In genomic region chr9:94424438-94425135, GRCm38 (mm10) we compare ENCODE assay signal across 25 mouse cellular contexts.
DNase-seq lines count a peak whose midpoint lies in the region; ATAC-seq and TF ChIP-seq lines count a peak whose summit lies in the region.
"Had no signal": no experiment of that assay in that cellular context is flagged by ENCODE, and none has a peak within 500 bp of the region (broad histone marks: within the 10 kb centered on the region; RNA-seq: fewer than 3 reads in every experiment).

No protein-coding gene starts in this region.

- no peaks in the 10 kb centered on the region for H3K27me3 ChIP-seq in embryonic facial prominence, embryonic 14.5 days (replicated peaks; ENCODE audit: control insufficient read depth, insufficient read depth, low read length)
- H3K27me3 ChIP-seq in embryonic facial prominence, embryonic 10.5 days (replicated peaks; ENCODE audit: low read depth, poor library complexity, severe bottlenecking), result no peaks in the 10 kb centered on the region
- H3K27me3 ChIP-seq in midbrain, embryonic 13.5 days, result no peaks in the 10 kb centered on the region
- H3K27me3 ChIP-seq in midbrain, postnatal 0 days (ENCODE audit: insufficient read depth, low read length), result no peaks in the 10 kb centered on the region
- no peaks in the 10 kb centered on the region for H3K27me3 ChIP-seq in midbrain, embryonic 15.5 days (replicated peaks)
- no peaks in the 10 kb centered on the region for H3K27me3 ChIP-seq in stomach, postnatal 0 days (ENCODE audit: control insufficient read depth, insufficient read depth, low read length)
- H3K27me3 ChIP-seq: forebrain, embryonic 12.5 days; heart, embryonic 13.5 days; limb, embryonic 13.5 days; liver, embryonic 12.5 days had no signal

- TF ChIP-seq CTCF in midbrain, postnatal 0 days (IDR thresholded peaks at IDR 0.05), result no peak
- TF ChIP-seq CTCF in stomach, postnatal 0 days (IDR thresholded peaks at IDR 0.05; ENCODE audit: low read depth), result no peak

- H3K9ac ChIP-seq in embryonic facial prominence, embryonic 14.5 days (ENCODE audit: low read depth, low read length), result no peak overlapping the region
- H3K9ac ChIP-seq in midbrain, embryonic 13.5 days (replicated peaks), result no peak overlapping the region
- H3K9ac ChIP-seq in midbrain, postnatal 0 days (replicated peaks; ENCODE audit: low read length, poor library complexity, severe bottlenecking), result no peak overlapping the region
- H3K9ac ChIP-seq in midbrain, embryonic 15.5 days, result no peak overlapping the region
- H3K9ac ChIP-seq in stomach, postnatal 0 days (ENCODE audit: low read length), result no peak overlapping the region
- H3K9ac ChIP-seq: forebrain, embryonic 12.5 days; heart, embryonic 13.5 days; limb, embryonic 13.5 days; liver, embryonic 12.5 days had no signal

- H3K36me3 ChIP-seq in embryonic facial prominence, embryonic 14.5 days (ENCODE audit: control insufficient read depth, insufficient read depth, low read length), result no peaks in the 10 kb centered on the region
- H3K36me3 ChIP-seq in embryonic facial prominence, embryonic 10.5 days (replicated peaks), result no peaks in the 10 kb centered on the region
- no peaks in the 10 kb centered on the region for H3K36me3 ChIP-seq in midbrain, embryonic 13.5 days
- no peaks in the 10 kb centered on the region for H3K36me3 ChIP-seq in midbrain, postnatal 0 days (ENCODE audit: insufficient read depth, low read length)
- no peaks in the 10 kb centered on the region for H3K36me3 ChIP-seq in midbrain, embryonic 15.5 days (replicated peaks)
- H3K36me3 ChIP-seq in stomach, postnatal 0 days (ENCODE audit: control insufficient read depth, insufficient read depth, low read length), result no peaks in the 10 kb centered on the region
- H3K36me3 ChIP-seq: forebrain, embryonic 12.5 days; heart, embryonic 13.5 days; limb, embryonic 13.5 days; liver, embryonic 12.5 days had no signal

- no peaks in the 10 kb centered on the region for H3K4me1 ChIP-seq in embryonic facial prominence, embryonic 14.5 days (ENCODE audit: control insufficient read depth, insufficient read depth, low read length)
- no peaks in the 10 kb centered on the region for H3K4me1 ChIP-seq in embryonic facial prominence, embryonic 10.5 days
- 0 out of 2 replicates have a peak, but pooled peaks cover 2% of the 10 kb centered on the region for H3K4me1 ChIP-seq in midbrain, embryonic 13.5 days (replicated peaks)
- H3K4me1 ChIP-seq in midbrain, postnatal 0 days (ENCODE audit: insufficient read depth, low read length), result no peaks in the 10 kb centered on the region
- no peaks in the 10 kb centered on the region for H3K4me1 ChIP-seq in midbrain, embryonic 15.5 days
- H3K4me1 ChIP-seq in stomach, postnatal 0 days (replicated peaks; ENCODE audit: control insufficient read depth, insufficient read depth), result no peaks in the 10 kb centered on the region; the same call in 1 of the 2 replicates
- H3K4me1 ChIP-seq: liver, embryonic 12.5 days had no signal

- TF ChIP-seq EP300 in stomach, postnatal 0 days (optimal IDR thresholded peaks at IDR 0.05), result no peak

- WGBS in embryonic facial prominence, embryonic 14.5 days, result 60% methylated on average over 5 of the region's 5 CpGs
- WGBS in embryonic facial prominence, embryonic 10.5 days, result 84% methylated on average over 5 of the region's 5 CpGs
- 61% methylated on average over 5 of the region's 5 CpGs for WGBS in midbrain, embryonic 13.5 days
- WGBS in midbrain, postnatal 0 days, result 57% methylated on average over 5 of the region's 5 CpGs
- WGBS in midbrain, embryonic 15.5 days, result 53% methylated on average over 5 of the region's 5 CpGs
- 56% methylated on average over 5 of the region's 5 CpGs for WGBS in stomach, postnatal 0 days

- no peaks in the 10 kb centered on the region for H3K9me3 ChIP-seq in embryonic facial prominence, embryonic 14.5 days (ENCODE audit: control insufficient read depth, low read length)
- H3K9me3 ChIP-seq in embryonic facial prominence, embryonic 10.5 days, result no peaks in the 10 kb centered on the region
- no peaks in the 10 kb centered on the region for H3K9me3 ChIP-seq in midbrain, embryonic 13.5 days
- H3K9me3 ChIP-seq in midbrain, postnatal 0 days (ENCODE audit: low read length), result no peaks in the 10 kb centered on the region
- H3K9me3 ChIP-seq in midbrain, embryonic 15.5 days, result no peaks in the 10 kb centered on the region
- H3K9me3 ChIP-seq in stomach, postnatal 0 days (ENCODE audit: control insufficient read depth, low read length), result no peaks in the 10 kb centered on the region
- H3K9me3 ChIP-seq: forebrain, embryonic 12.5 days; heart, embryonic 13.5 days; limb, embryonic 13.5 days; liver, embryonic 12.5 days had no signal

- H3K27ac ChIP-seq in embryonic facial prominence, embryonic 14.5 days (replicated peaks; ENCODE audit: low read depth, low read length), result no peak overlapping the region
- H3K27ac ChIP-seq in embryonic facial prominence, embryonic 10.5 days (replicated peaks), result no peak overlapping the region
- H3K27ac ChIP-seq in midbrain, embryonic 13.5 days, result no peak overlapping the region
- no peak overlapping the region for H3K27ac ChIP-seq in midbrain, postnatal 0 days (ENCODE audit: low read depth, low read length)
- no peak overlapping the region for H3K27ac ChIP-seq in midbrain, embryonic 15.5 days
- H3K27ac ChIP-seq in stomach, postnatal 0 days (replicated peaks), result no peak overlapping the region
- H3K27ac ChIP-seq: forebrain, embryonic 12.5 days; heart, adult 2 months; heart, embryonic 13.5 days; limb, embryonic 13.5 days; liver, embryonic 12.5 days had no signal

- no peak overlapping the region for H3K4me2 ChIP-seq in embryonic facial prominence, embryonic 14.5 days (ENCODE audit: low read depth, low read length)
- H3K4me2 ChIP-seq in midbrain, embryonic 13.5 days (replicated peaks), result no peak overlapping the region
- H3K4me2 ChIP-seq in midbrain, postnatal 0 days (ENCODE audit: low read depth, low read length, poor library complexity, severe bottlenecking), result no peak overlapping the region
- no peak overlapping the region for H3K4me2 ChIP-seq in midbrain, embryonic 15.5 days
- H3K4me2 ChIP-seq in stomach, postnatal 0 days (replicated peaks; ENCODE audit: low read depth), result no peak overlapping the region
- H3K4me2 ChIP-seq: forebrain, embryonic 12.5 days; heart, embryonic 13.5 days; limb, embryonic 13.5 days; liver, embryonic 12.5 days had no signal

- peak; percentile 70 for ATAC-seq in embryonic facial prominence, embryonic 14.5 days (ENCODE audit: low read depth)
- ATAC-seq in midbrain, embryonic 13.5 days, result peak; percentile 69
- ATAC-seq in midbrain, postnatal 0 days (ENCODE audit: low FRiP score), result no peak
- ATAC-seq in midbrain, embryonic 15.5 days (replicated peaks), result peak; percentile 58; the same call in 1 of the 2 replicates
- no peak for ATAC-seq in stomach, postnatal 0 days (ENCODE audit: low FRiP score, low TSS enrichment)
- ATAC-seq: activated CD4-positive, CD25-positive, alpha-beta regulatory T cell, adult 4 months; inflammation-experienced regulatory T-cells, adult 6 months; liver, embryonic 12.5 days had no signal

- peak; percentile 9 for DNase-seq in embryonic facial prominence, embryonic 14.5 days (ENCODE audit: low spot score)
- no peak for DNase-seq in embryonic facial prominence, embryonic 10.5 days (ENCODE audit: low spot score)
- DNase-seq in midbrain, postnatal 0 days (ENCODE audit: low spot score), result no peak
- peak; percentile 28 for DNase-seq in retina, embryonic 14.5 days (ENCODE audit: low spot score)
- no peak for DNase-seq in cerebellum, postnatal 10 days
- DNase-seq in stomach, postnatal 0 days (ENCODE audit: low spot score), result no peak
- DNase-seq: adrenal gland, adult 8-10 months; cerebellum, adult 9-10 months; gastrocnemius, postnatal 14 days; heart, adult 2 months; heart, postnatal 14 days; kidney, adult 18-20 months; kidney, postnatal 4 days; lung, adult 18-20 months; lung, postnatal 10 days; right cerebral cortex, postnatal 4 days; thymus, postnatal 25 days had no signal

- no peak overlapping the region for H3K4me3 ChIP-seq in embryonic facial prominence, embryonic 14.5 days (ENCODE audit: low read depth, low read length)
- H3K4me3 ChIP-seq in embryonic facial prominence, embryonic 10.5 days, result no peak overlapping the region
- no peak overlapping the region for H3K4me3 ChIP-seq in midbrain, embryonic 13.5 days (replicated peaks)
- H3K4me3 ChIP-seq in midbrain, postnatal 0 days (ENCODE audit: low read depth, low read length), result no peak overlapping the region
- no peak overlapping the region for H3K4me3 ChIP-seq in midbrain, embryonic 15.5 days
- H3K4me3 ChIP-seq in stomach, postnatal 0 days (ENCODE audit: low read depth, low read length), result no peak overlapping the region
- H3K4me3 ChIP-seq: forebrain, embryonic 12.5 days; heart, adult 2 months; heart, embryonic 13.5 days; limb, embryonic 13.5 days; liver, embryonic 12.5 days had no signal

Comparison
In these comparisons a context has a peak if more than half of its experiments do, and no peak if none do; other contexts are left out.
1. ATAC-seq: peak in embryonic facial prominence, embryonic 14.5 days (single experiment), midbrain, embryonic 13.5 days (single experiment) and midbrain, embryonic 15.5 days (single experiment); none in midbrain, postnatal 0 days (single experiment) and stomach, postnatal 0 days (single experiment).
2. DNase-seq: peak in embryonic facial prominence, embryonic 14.5 days (single experiment) and retina, embryonic 14.5 days (single experiment); none in embryonic facial prominence, embryonic 10.5 days (single experiment), midbrain, postnatal 0 days (single experiment), cerebellum, postnatal 10 days (0 of 2) and stomach, postnatal 0 days (single experiment).